Mouse (Mus musculus) retina, postnatal 7 days (tissue): ENCODE results near the gene Pcsk5.
A peak's percentile ranks its signal among the peaks of the same experiment; 100 is the strongest.

ENCODE experiments used
- DNase-seq: peaks from one replicate; pipeline ENCODE4 v3.0.0-alpha.2; 2012; ENCODE audit warnings: low read depth, low spot score

The Pcsk5 gene

GRCm38 (mm10) chr19:17572315-17572714, 265.1 kb downstream of the Pcsk5 start:
- DNase-seq = no peak

GRCm38 (mm10) chr19:17570936-17571335, 266.5 kb downstream of the Pcsk5 start:
- DNase-seq = no peak

GRCm38 (mm10) chr19:17567264-17567663, 270.2 kb downstream of the Pcsk5 start:
- DNase-seq = no peak

GRCm38 (mm10) chr19:17566097-17566496, 271.3 kb downstream of the Pcsk5 start:
- DNase-seq = no peak

GRCm38 (mm10) chr19:17558764-17559163, 278.7 kb downstream of the Pcsk5 start:
- DNase-seq = no peak

- no peak for DNase-seq
Measured at GRCm38 (mm10) chr19:17555159-17555558, 282.3 kb downstream of the Pcsk5 start.

- no peak for DNase-seq
Measured at GRCm38 (mm10) chr19:17554571-17554970, 282.9 kb downstream of the Pcsk5 start.

- no peak for DNase-seq
Measured at GRCm38 (mm10) chr19:17553396-17554100, 283.9 kb downstream of the Pcsk5 start.

GRCm38 (mm10) chr19:17528746-17529532, 308.5 kb downstream of the Pcsk5 start:
- no peak for DNase-seq

GRCm38 (mm10) chr19:17525558-17525957, 311.9 kb downstream of the Pcsk5 start:
- DNase-seq = no peak

GRCm38 (mm10) chr19:17514456-17514855, 323.0 kb downstream of the Pcsk5 start:
- DNase-seq = no peak

GRCm38 (mm10) chr19:17511283-17511682, 326.1 kb downstream of the Pcsk5 start:
- DNase-seq = no peak

- no peak for DNase-seq
Measured at GRCm38 (mm10) chr19:17504212-17504611, 333.2 kb downstream of the Pcsk5 start.

GRCm38 (mm10) chr19:17498586-17499235, 338.7 kb downstream of the Pcsk5 start:
- DNase-seq = no peak

- DNase-seq = no peak
Measured at GRCm38 (mm10) chr19:17496131-17496530, 341.3 kb downstream of the Pcsk5 start.

GRCm38 (mm10) chr19:17491822-17492544, 345.4 kb downstream of the Pcsk5 start:
- DNase-seq = peak; percentile 4

- DNase-seq = no peak
Measured at GRCm38 (mm10) chr19:17491322-17491721, 346.1 kb downstream of the Pcsk5 start.

GRCm38 (mm10) chr19:17489866-17490141, 347.6 kb downstream of the Pcsk5 start:
- DNase-seq = no peak

- DNase-seq = no peak
Measured at GRCm38 (mm10) chr19:17489041-17489865, 348.2 kb downstream of the Pcsk5 start.

GRCm38 (mm10) chr19:17482126-17482790, 355.2 kb downstream of the Pcsk5 start:
- DNase-seq = no peak

GRCm38 (mm10) chr19:17479471-17479870, 358.0 kb downstream of the Pcsk5 start:
- no peak for DNase-seq
